Mouse (Mus musculus): ENCODE measurements at regions not wholly inside any gene's neighbourhood (a gene's known extent, or its start where the extent isn't known, plus 50 kb on each side); places are given as distances from the start of the nearest gene placed in this dataset.

DNA sequence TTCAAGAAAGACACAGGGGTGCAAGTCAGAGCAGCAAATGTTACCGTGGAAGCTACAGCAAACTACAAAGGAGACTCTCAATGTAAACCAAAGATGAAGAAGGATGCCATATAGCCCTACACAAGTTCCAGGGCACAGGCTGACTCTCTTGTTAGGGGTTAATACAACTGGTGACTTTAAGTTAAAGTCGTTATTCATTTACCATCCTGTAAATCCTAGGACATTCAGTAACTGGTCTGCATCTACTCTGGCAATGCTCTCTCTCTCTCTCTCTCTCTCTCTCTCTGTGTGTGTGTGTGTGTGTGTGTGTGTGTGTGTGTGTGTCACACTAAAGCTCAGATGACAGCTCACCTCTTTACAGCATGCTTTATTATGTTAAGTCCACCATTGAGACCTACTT is 107.8 kb downstream of the Tent5c start:
- TF ChIP-seq CTCF (IDR thresholded peaks at IDR 0.05; ENCODE audit: borderline replicate concordance, insufficient read depth, low read depth, low read length) (no peak), POLR2A (IDR thresholded peaks at IDR 0.05; ENCODE audit: borderline replicate concordance, insufficient read depth, low read length) (no peak)

All from cerebellum, adult 2 months (tissue).